Mouse (Mus musculus) CD4-positive helper T cell, adult 2 months (primary cell): ENCODE data around the gene Fpgs.

Experiments
- DNase-seq: peaks from one replicate; pipeline ENCODE4 v3.0.0-alpha.2; 2012; ENCODE audit warnings: low read depth, missing footprints, low spot score

The Fpgs gene

GRCm38 (mm10) chr2:32704021-32704421, at the start of gene Fpgs:
TSS of gene Fpgs (minus strand) at chr2:32704145.
- no peak for DNase-seq

GRCm38 (mm10) chr2:32752181-32752580, 48.2 kb upstream of the Fpgs start:
- DNase-seq: no peak

GRCm38 (mm10) chr2:32751665-32752033, 47.7 kb upstream of the Fpgs start:
- no peak for DNase-seq

DNA sequence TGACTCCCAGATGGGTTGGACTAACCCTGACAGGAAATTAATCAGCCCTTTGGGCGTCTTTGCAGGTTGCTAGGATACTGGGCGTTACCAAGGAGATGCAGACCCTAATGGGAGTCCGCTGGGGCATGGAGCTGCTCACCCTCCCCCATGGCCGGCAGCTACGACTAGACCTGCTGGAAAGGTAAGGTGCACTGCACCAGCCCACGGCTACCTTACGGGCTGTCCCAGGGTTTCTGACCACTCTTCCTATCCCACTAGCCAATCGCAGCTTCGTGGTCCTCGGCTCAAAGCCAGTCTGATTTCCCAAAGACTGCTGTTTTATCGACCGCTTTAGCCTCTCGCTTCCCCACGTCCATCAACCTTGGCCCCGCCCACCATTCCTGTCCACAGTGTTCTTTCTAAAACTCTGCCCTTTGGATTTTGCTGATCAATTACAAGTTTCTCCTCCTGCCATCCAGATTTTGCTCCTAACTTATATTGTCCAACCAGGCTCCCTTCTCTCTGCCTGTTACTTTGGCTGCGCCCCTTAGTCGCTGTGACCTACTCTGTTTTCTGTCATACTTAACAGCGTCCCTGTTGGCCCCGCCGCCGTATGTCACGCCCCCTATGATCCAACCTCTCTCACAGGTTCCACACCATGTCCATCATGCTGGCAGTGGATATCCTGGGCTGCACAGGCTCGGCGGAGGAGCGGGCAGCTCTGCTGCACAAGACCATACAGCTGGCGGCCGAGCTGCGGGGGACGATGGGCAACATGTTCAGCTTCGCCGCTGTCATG, 47.1 kb upstream of the Fpgs start:
- DNase-seq: no peak

GRCm38 (mm10) chr2:32750199-32750598, 46.3 kb upstream of the Fpgs start:
- DNase-seq: no peak

DNA sequence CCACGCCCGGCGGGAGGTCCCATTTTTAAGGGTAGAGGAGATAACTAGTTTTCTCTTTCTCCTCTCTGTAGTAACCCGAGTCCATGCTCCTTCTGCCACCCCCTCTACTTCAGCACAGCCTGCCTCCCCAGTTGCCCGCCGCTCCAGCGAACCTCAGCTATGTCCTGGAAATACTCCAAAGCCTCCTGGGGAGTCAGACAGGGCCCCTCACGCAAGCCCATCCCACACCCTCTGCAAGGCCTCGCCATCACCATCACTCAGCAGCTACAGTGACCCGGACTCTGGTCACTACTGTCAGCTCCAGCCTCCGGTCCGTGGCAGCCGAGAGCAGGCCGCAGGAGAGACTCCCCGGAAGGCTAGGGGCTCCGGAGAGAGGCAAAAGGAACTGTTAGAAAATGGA, 45.1 kb upstream of the Fpgs start:
- DNase-seq: no peak

- DNase-seq: no peak
These were observed 40.5 kb upstream of the Fpgs start for GRCm38 (mm10) chr2:32744272-32744982.

DNA sequence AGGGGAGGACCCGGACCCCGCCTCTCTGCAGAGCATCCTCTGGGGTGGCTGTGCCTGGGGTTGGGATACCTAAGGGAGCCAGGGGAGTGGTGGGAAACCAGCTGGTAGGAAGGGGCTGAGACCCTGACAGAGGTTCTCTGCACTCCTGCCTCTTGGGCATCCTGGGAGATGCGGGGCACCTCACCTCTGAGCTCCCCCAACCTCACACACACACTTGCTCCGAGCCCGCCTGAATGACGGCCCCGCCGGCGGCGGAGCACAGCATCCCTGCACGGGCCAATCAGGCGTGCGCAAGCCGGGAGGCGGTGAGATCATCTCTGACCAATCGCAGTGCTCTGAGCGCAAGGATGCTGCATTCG, 38.2 kb upstream of the Fpgs start:
- DNase-seq: no peak

DNA sequence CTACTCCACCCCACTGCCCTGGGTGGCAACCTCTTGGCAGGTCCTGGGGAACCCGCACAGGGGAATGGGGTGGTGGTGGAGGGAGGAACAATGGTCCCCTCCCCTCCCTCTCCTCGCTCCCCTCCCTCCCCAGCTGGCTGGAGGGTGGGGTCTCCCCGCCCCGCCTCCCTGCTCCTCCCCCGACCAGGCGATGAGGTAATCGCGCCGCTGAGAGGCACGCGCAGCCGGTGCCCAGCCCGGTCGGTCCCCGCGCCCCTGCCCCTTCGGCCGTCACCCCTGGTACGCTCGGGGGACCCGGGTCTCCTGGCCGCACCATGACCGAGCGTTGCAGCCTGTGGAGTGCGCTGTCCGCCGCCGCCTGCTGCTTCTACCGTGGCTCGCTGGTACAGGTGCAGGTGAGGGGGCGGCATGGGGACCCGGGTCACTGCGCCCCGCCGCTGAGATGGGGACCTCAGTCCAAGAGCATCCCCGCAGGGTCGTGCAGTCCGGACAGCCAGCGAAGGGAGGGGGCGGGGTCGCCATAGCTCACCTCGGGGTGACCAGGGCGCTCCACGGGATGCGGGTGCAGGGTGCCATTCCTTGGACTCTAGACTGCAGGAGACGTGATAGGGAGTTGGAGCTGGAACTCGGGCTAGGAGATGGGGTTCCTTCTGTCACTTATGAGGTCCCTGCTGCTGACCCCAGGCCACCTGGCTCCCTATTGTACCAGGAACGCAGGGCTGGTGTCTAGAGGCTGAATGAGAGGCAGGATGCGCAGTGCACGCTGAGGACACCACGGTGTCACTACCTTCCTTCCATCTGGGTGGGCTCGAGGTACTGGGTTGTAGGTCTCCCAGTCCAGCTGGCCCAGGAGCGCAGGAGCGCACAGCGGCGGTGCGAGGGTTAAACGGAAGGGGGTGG, 37.6 kb upstream of the Fpgs start:
- DNase-seq: no peak

GRCm38 (mm10) chr2:32740916-32741272, 36.9 kb upstream of the Fpgs start, which contains the start of gene 6330409D20Rik:
TSS of gene 6330409D20Rik (minus strand) at chr2:32741016.
- no peak for DNase-seq

DNA sequence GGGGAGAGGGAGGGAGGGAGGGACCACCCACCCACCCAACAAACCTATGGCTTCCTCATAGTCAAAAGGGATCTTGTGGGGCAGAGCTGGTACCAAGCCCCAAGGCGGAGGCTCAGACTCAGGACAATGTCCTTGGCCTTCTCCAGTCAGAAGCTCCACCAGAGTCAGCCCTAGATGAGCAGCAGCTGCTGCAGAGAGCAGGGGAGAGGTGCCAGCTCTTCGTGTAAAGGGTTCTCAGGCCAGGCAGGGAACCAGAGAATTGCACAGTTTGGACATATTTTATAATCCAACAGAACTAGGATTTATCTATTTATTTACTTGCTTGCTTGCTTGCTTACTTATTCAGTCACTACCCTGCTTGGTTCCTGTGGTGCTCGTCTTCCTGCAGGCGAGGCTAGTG, 35.4 kb upstream of the Fpgs start:
- DNase-seq: no peak

DNA sequence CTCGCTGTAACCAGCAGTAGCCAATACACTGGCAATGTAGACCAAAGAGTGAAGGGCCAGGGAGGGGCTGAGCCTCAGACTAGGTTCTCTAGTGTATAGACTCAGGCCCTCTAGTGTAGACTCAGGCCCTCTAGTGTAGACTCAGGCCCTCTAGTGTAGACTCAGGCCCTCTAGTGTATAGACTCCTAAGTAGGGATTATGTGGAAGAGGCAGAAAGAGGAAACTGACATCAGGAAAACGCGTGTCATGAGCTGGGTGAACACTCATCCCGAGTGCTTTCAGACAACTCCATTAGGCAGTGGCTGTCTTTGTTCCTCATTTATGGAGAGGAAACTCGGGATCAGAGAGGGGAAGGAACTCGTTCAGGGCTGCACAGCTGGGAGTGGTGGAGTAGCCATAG, 33.1 kb upstream of the Fpgs start:
- DNase-seq: no peak

DNA sequence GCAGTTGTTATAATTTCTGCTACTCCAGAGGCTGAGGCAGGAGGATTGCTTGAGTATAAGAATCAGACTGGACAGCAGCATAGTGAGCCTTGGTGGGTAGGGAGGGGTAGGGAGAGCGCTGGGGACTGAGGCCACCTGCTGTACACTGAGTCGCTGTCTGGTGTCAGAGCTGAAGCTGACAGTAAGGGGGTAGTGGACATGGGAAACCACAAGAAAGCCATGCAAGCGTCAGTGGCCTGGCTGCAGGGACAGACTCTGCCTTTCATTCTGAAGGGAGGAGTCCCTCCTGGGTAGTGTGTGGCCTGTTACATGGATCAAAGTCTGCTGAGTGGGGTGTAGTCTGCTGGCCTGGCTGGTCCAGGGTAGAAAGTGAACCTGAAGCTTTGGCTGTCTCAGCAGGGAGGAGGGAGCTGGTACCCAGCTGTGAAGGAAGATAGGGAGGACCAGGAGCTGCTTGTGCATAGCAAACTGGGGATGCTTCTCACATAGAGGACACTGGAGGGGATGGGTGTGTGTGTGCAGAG, 32.4 kb upstream of the Fpgs start:
- no peak for DNase-seq

- DNase-seq: no peak
These were observed 31.0 kb upstream of the Fpgs start for GRCm38 (mm10) chr2:32734933-32735332.

- DNase-seq: no peak
These were observed 30.5 kb upstream of the Fpgs start for GRCm38 (mm10) chr2:32734480-32734879.

DNA sequence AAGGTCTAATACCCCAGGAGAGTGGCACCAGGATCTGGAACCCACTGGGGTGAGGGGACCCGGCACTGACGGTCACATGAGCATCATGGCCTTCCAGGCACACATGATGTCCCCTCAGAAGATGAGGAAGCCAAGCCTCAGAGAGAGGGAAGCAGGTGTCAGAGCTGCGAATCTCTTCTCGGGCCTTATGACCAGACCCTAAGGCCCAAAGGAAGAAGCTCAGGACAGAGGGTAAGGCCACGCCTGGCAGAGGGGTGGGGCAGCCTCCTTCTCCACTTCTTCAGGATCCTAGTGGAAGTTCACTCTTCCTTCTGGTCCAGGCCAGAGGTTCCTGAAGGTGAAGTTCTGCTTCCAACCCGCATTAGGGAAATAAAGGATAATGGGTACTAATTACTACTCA, 28.8 kb upstream of the Fpgs start:
- DNase-seq: no peak

DNA sequence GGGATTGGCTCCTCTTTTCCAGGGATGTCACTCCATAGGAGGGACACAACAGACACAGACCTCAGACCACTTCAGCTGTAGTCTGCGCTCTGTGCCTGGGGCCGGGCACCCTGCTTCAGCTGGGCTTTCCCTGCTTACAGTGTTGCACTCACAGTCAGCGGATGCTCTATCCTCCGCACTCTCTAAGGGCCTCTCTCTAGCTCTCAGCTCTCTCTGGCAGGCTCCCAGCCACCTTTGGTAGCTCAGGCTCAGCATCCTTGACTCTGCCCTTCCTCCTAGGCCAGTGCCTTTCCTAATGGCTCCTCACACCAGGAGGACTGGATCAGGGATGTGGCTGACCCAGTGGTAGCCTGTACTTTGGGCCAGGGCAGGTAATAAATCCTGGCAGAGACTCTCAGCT, 28.0 kb upstream of the Fpgs start:
- DNase-seq: no peak

DNA sequence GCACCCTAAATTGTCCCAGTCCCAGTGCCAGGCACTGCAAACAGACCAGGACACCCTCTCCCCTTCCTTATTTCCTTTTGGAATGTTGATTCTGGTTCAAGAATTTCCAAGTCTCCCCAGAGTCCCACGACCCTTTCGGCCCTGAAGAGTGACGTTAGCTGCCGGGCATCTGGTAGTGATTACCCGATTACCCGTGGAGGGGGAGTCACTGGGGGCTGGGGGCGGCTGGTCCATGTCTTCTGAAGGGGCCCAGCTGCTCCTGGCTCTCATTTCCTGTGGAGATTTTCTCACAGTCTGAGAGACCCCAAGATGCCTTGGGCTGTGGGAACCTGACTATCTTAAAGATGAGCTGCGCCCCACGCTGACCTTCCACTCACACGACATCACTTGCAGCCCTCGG, 26.9 kb upstream of the Fpgs start:
- DNase-seq: no peak

GRCm38 (mm10) chr2:32729547-32729946, 25.6 kb upstream of the Fpgs start:
- DNase-seq: no peak

GRCm38 (mm10) chr2:32728463-32728862, 24.5 kb upstream of the Fpgs start:
- no peak for DNase-seq

DNA sequence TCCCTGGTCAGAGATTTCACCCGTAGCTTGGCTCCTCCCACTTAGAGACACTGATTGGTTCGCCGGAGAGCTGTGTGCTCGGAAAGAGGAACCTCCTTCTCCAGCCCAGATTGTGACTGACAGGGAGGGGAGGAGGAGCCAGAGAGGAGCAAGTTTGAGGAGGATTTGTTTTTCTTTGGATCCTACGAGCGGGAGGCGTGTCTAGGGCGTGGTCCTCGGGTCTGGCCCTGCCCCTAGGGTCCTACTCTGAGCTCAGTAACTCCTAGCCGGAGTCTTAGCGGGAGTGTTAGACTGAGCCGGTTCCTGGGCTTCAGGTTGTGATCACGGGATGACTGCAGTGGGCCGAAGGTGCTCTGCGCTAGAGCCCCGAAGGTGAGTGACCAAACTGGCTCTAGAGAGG, 23.5 kb upstream of the Fpgs start:
- peak; percentile 78 for DNase-seq
